Mouse (Mus musculus) erythroblast, embryonic 14.5 days (primary cell): ENCODE measurements around the gene Slc20a1.

Experiments used
- GATA1 ChIP-seq: IDR thresholded peaks from 2 replicates; pipeline ENCODE4 v1.6.1; 2012; ENCODE audit warnings: low read length, inconsistent platforms, mixed read lengths
- TAL1 ChIP-seq: IDR thresholded peaks from 3 replicates; pipeline ENCODE4 v1.6.1; 2012; ENCODE audit warnings: low read length, inconsistent platforms, mixed read lengths

- TF ChIP-seq GATA1 (no peak), TAL1 (no peak)
Measured at GRCm38 (mm10) chr2:129186291-129186919, 12.2 kb upstream of the Slc20a1 start.
